Mouse (Mus musculus): ENCODE measurements around the gene Klhdc8a. TPM values are rescaled to one million over a fixed set of nuclear protein-coding genes. Genes with fewer than 3 reads are reported as not detected.

The Klhdc8a gene
- polyA plus RNA-seq, 1 experiment, result 29.6 TPM

DNA sequence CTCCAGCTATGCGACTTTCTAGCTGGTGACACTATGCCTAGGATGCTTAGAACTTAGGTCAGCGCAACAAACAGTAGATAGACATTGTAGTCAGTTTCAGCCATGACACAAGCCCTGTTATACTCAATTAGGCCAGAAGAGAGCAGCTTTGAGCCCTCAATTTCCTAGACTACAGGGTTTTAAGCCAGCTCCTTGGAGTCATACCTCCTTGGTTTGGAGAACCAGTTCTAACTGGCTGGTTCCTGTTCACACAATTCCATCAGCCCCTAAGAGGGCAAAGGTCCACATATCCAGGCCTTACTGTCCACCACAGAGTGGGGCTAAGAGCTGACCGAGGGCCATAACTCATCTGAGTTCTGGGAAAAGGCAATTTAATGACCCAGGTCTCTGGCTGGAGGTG is 14.3 kb downstream of the Klhdc8a start:
- Histone ChIP-seq H3K27ac (ENCODE audit: insufficient read depth, low read length) (no peak overlapping the region), H3K4me3 (replicated peaks; ENCODE audit: insufficient read depth, low read depth, low read length) (no peak overlapping the region), H3K4me1 (ENCODE audit: control insufficient read depth, insufficient read depth, low read length) (peaks cover 4% of the 10 kb centered on the region; the same call in 1 of the 2 replicates), H3K27me3 (ENCODE audit: control insufficient read depth, insufficient read depth, low read length) (no peaks in the 10 kb centered on the region)
- no peak for TF ChIP-seq POLR2A (IDR thresholded peaks at IDR 0.05; ENCODE audit: borderline replicate concordance, insufficient read depth, low read length)
- peak; percentile 56; the same call in 1 of the 2 replicates for TF ChIP-seq CTCF (IDR thresholded peaks at IDR 0.05; ENCODE audit: borderline replicate concordance, insufficient read depth, low read depth, low read length)
- DNase-seq, result peak; percentile 60 to 61
- WGBS, result 59% methylated on average over 3 of the region's 3 CpGs

DNA sequence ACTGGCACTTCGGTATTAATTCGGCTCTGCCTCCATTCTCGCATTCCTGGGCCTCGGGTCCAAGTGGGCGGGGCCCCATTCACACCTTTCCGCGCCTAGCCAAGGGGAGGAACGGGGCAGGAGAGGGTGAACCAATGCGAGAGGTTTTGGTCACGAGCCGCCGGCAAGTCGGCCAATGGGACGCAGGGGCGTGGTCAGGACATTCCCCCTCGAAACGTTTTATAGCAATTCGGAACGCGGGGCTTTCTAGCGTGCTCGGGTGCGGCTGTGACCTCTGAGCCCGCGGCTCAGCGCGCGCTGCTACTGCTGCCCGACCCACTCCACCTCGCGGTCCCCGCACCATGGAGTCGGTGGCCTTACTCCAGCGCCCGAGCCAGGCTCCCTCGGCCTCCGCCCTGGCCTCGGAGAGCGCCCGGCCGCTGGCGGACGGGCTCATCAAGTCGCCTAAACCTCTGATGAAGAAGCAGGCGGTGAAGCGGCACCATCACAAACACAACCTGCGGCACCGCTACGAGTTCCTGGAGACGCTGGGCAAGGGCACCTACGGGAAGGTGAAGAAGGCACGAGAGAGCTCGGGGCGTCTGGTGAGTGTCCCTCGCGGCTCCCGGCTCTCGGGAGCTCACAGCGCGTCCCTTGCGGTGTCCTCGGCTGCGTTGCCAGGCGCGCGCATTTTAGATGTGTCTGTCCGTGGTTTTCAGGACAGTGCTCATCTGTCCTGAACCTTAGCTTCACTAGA is 17.6 kb downstream of the Klhdc8a start, which contains the start of gene Nuak2:
Gene Nuak2 (plus strand): TSS at position 238 of the 736 bp plus-strand sequence.
- Histone ChIP-seq H3K4me1 (ENCODE audit: control insufficient read depth, insufficient read depth, low read length) (peaks cover 16% of the 10 kb centered on the region), H3K27ac (ENCODE audit: insufficient read depth, low read length) (no peak within 1 kb of the TSS), H3K4me3 (replicated peaks; ENCODE audit: insufficient read depth, low read depth, low read length) (peak within 1 kb of the TSS; percentile 50), H3K27me3 (ENCODE audit: control insufficient read depth, insufficient read depth, low read length) (no peaks in the 10 kb centered on the region)
- WGBS, result 2% methylated on average over 67 of the region's 67 CpGs
- TF ChIP-seq POLR2A (IDR thresholded peaks at IDR 0.05; ENCODE audit: borderline replicate concordance, insufficient read depth, low read length), result peak; percentile 41; the same call in 1 of the 2 replicates
- TF ChIP-seq CTCF (IDR thresholded peaks at IDR 0.05; ENCODE audit: borderline replicate concordance, insufficient read depth, low read depth, low read length), result no peak
- DNase-seq, result peak; percentile 87 to 89

DNA sequence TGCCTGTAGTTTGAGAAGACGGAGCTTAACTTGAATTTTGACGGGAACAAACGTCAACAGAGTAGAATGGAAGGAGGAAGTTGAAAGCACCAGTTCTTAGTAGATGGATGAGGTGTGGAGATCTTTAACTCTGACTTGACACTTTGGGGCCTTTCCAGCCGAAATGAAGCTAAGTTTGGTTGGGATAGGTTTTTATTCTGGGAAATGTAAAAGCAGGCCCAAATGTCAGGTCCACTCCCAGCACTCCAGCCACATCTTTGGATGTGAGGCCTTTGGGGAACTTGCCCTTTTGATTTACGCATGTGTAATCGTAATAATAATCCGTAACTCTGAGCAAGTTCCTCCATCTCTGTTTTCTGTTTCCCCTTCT is 18.2 kb downstream of the Klhdc8a start:
- no peak overlapping the region for H3K27ac ChIP-seq (ENCODE audit: insufficient read depth, low read length)
- no peaks in the 10 kb centered on the region for H3K27me3 ChIP-seq (ENCODE audit: control insufficient read depth, insufficient read depth, low read length)
- H3K4me1 ChIP-seq (ENCODE audit: control insufficient read depth, insufficient read depth, low read length), result peaks cover 16% of the 10 kb centered on the region
- no peak for DNase-seq
- H3K4me3 ChIP-seq (replicated peaks; ENCODE audit: insufficient read depth, low read depth, low read length), result peak overlapping the region; percentile 50
- TF ChIP-seq POLR2A (IDR thresholded peaks at IDR 0.05; ENCODE audit: borderline replicate concordance, insufficient read depth, low read length) (no peak), CTCF (IDR thresholded peaks at IDR 0.05; ENCODE audit: borderline replicate concordance, insufficient read depth, low read depth, low read length) (no peak)
- WGBS, result 68% methylated on average over 7 of the region's 7 CpGs

DNA sequence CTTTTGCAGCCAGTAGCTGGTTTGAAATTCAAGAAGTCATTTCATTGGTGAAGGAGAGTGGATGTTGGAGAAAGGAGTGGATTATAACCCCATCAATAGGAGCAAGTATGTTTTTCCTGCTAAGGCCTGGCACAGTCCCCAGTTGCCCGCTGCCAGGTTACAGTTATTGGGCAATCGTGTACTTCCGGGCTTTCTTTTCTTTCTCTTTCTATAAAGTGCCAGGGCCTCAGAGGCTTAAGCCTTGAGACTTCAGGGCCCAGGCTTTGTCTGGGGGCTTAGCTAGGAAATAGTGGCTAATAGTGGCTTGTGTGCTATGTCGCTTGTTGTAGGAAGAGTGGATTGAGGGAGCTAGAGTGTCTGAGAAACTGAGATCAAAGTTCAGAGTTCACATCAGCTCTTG is 19.0 kb downstream of the Klhdc8a start:
- TF ChIP-seq CTCF (IDR thresholded peaks at IDR 0.05; ENCODE audit: borderline replicate concordance, insufficient read depth, low read depth, low read length) (no peak), POLR2A (IDR thresholded peaks at IDR 0.05; ENCODE audit: borderline replicate concordance, insufficient read depth, low read length) (no peak)

DNA sequence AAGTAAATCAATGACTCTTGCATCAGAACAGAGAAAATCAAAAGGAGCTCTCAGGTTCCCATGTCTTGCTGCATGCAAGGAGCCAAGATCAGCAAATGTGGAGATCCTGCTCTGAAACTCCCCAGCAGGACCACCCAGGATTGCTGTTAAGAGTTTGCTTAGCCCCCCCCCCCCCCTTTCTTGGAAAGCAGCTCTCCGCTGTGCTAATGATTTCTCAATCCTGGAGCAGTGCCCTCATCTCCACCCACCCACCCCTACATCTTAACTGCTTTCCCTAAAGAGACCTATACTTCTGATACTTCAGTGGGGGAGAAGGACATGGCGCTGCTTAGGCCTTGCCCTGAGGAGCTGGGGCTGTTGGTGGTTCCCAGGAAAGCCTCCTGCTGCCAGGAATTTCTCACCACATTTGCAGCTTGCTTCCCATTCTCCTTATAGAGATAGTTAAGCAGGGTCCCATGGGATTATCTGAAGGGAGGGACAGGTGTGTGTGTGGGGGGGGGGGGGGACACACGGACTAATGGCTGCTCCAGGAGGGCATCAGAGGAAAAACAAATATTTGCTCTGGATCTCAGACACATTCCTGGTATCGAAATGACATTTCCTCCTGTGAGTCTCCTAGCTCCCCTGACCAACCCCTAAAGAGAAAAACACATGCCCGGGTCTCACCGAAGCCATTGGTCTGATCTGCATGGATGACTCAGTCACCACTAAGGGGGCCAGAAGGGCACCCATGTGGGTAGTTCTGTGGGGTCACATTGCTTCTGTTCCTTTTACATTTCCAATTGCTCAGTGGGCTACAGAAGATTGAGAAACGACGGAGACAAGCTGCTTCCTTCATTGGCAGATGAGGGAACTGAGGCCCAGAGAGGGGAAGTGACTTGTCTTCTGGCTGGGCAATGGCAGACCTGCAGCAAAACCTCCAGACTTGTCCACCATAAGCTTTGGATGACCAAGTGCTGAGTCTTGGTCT is 19.8 kb downstream of the Klhdc8a start:
- Histone ChIP-seq H3K27ac (ENCODE audit: insufficient read depth, low read length) (no peak overlapping the region), H3K4me1 (ENCODE audit: control insufficient read depth, insufficient read depth, low read length) (peaks cover 12% of the 10 kb centered on the region), H3K27me3 (ENCODE audit: control insufficient read depth, insufficient read depth, low read length) (no peaks in the 10 kb centered on the region), H3K4me3 (replicated peaks; ENCODE audit: insufficient read depth, low read depth, low read length) (no peak overlapping the region)
- WGBS, result 80% methylated on average over 8 of the region's 8 CpGs
- DNase-seq, result no peak
- TF ChIP-seq CTCF (IDR thresholded peaks at IDR 0.05; ENCODE audit: borderline replicate concordance, insufficient read depth, low read depth, low read length) (no peak), POLR2A (IDR thresholded peaks at IDR 0.05; ENCODE audit: borderline replicate concordance, insufficient read depth, low read length) (no peak)

More for the DNA sequence above, 19.0 kb downstream of the Klhdc8a start:
- Histone ChIP-seq H3K4me3 (replicated peaks; ENCODE audit: insufficient read depth, low read depth, low read length) (no peak overlapping the region), H3K4me1 (ENCODE audit: control insufficient read depth, insufficient read depth, low read length) (peaks cover 12% of the 10 kb centered on the region), H3K27ac (ENCODE audit: insufficient read depth, low read length) (no peak overlapping the region), H3K27me3 (ENCODE audit: control insufficient read depth, insufficient read depth, low read length) (no peaks in the 10 kb centered on the region)
- no peak for DNase-seq
- WGBS, result 83% methylated on average over 4 of the region's 4 CpGs

DNA sequence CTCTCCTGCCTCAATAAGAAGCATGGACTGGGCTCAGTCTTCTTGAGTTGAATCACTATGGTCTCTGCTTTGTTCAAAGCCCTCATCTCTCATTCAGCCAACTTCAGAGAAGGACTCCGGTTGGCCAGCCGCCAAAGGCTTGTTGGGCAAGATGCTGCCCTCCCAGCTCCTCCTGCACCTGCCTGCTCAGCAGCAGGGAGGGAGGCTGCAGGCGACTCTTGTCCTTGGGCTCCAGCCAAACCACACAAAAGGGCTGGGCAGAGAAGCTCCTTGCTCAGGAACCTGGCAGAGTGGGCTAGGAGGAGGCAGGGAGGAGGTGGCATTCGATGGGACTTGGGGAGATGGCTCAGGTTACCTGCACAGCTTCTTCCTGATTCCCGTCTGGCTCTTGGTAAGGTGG is 20.8 kb downstream of the Klhdc8a start:
- peak overlapping the region; percentile 1 for H3K4me3 ChIP-seq (replicated peaks; ENCODE audit: insufficient read depth, low read depth, low read length)
- H3K27ac ChIP-seq (ENCODE audit: insufficient read depth, low read length), result no peak overlapping the region
- 5% methylated on average over 5 of the region's 5 CpGs for WGBS
- no peaks in the 10 kb centered on the region for H3K27me3 ChIP-seq (ENCODE audit: control insufficient read depth, insufficient read depth, low read length)
- no peak for TF ChIP-seq POLR2A (IDR thresholded peaks at IDR 0.05; ENCODE audit: borderline replicate concordance, insufficient read depth, low read length)
- TF ChIP-seq CTCF (IDR thresholded peaks at IDR 0.05; ENCODE audit: borderline replicate concordance, insufficient read depth, low read depth, low read length), result no peak
- DNase-seq, result peak; percentile 78 to 84
- H3K4me1 ChIP-seq (ENCODE audit: control insufficient read depth, insufficient read depth, low read length), result peaks cover 12% of the 10 kb centered on the region

DNA sequence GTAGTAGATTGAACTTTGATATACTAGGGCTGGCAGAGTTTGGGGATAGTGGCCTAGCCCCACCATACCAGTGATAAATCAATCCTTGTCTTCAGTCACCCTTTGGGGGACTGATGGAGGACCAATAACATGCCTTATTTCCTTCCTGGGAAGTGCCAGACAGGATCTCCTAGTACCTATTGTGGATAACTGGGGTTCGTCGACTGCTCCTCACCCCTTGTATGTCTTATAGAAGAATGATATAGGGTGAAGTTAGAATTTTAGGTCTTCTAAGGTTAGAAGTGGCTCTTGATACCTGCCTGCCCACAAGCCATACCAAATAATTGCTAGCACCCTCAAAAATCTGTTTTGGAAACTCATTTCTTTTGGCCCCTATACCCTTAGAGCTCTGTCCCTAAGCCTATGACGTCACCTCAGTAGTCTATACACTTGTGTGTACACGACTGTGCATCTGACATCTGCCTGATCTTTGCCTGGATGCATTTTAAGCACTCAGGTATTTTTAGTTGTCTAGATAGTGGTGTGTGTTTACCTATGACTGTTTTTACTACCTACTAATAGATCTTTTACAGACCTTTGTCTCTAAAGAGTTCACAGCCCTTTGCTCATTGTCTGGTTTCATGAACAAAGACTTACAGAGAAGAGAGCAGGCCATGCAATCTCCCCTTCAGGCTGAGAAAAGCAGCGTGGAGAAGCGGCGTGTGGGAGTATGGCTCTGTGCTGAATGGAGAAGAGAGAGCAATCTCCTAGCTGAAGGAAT is 23.6 kb downstream of the Klhdc8a start:
- Histone ChIP-seq H3K27me3 (ENCODE audit: control insufficient read depth, insufficient read depth, low read length) (no peaks in the 10 kb centered on the region), H3K4me3 (replicated peaks; ENCODE audit: insufficient read depth, low read depth, low read length) (no peak overlapping the region), H3K27ac (ENCODE audit: insufficient read depth, low read length) (no peak overlapping the region), H3K4me1 (ENCODE audit: control insufficient read depth, insufficient read depth, low read length) (peaks cover 12% of the 10 kb centered on the region)
- TF ChIP-seq CTCF (IDR thresholded peaks at IDR 0.05; ENCODE audit: borderline replicate concordance, insufficient read depth, low read depth, low read length) (no peak), POLR2A (IDR thresholded peaks at IDR 0.05; ENCODE audit: borderline replicate concordance, insufficient read depth, low read length) (no peak)
- 81% methylated on average over 7 of the region's 7 CpGs for WGBS
- no peak for DNase-seq
